Mouse (Mus musculus): Measurements from ENCODE around the gene Adam15.

The Adam15 gene

GRCm38 (mm10) chr3:89304440-89304839 is 45.4 kb downstream of the Adam15 start:
- DNase-seq (ENCODE audit: extremely low read depth, low read depth): no peak

- DNase-seq (ENCODE audit: extremely low read depth, low read depth): no peak
These were observed 49.3 kb downstream of the Adam15 start for GRCm38 (mm10) chr3:89300514-89300913.

- DNase-seq (ENCODE audit: extremely low read depth, low read depth): no peak
These were observed 49.7 kb downstream of the Adam15 start for GRCm38 (mm10) chr3:89300071-89300470.

- no peak for DNase-seq (ENCODE audit: extremely low read depth, low read depth)
These were observed 50.3 kb downstream of the Adam15 start for GRCm38 (mm10) chr3:89299499-89299898.

- DNase-seq (ENCODE audit: extremely low read depth, low read depth): no peak
These were observed 50.9 kb downstream of the Adam15 start for GRCm38 (mm10) chr3:89298908-89299307.

GRCm38 (mm10) chr3:89296761-89297396 is 52.9 kb downstream of the Adam15 start:
- no peak for DNase-seq (ENCODE audit: extremely low read depth, low read depth)

GRCm38 (mm10) chr3:89295685-89296230 is 54.0 kb downstream of the Adam15 start:
- no peak for DNase-seq (ENCODE audit: extremely low read depth, low read depth)

- DNase-seq (ENCODE audit: extremely low read depth, low read depth): no peak
These were observed 55.6 kb downstream of the Adam15 start for GRCm38 (mm10) chr3:89294195-89294594.

GRCm38 (mm10) chr3:89293247-89293918 is 56.4 kb downstream of the Adam15 start:
- no peak for DNase-seq (ENCODE audit: extremely low read depth, low read depth)

GRCm38 (mm10) chr3:89292303-89292702 is 57.5 kb downstream of the Adam15 start:
- no peak for DNase-seq (ENCODE audit: extremely low read depth, low read depth)

GRCm38 (mm10) chr3:89291874-89292273 is 57.9 kb downstream of the Adam15 start:
- no peak for DNase-seq (ENCODE audit: extremely low read depth, low read depth)
